Mouse (Mus musculus) central nervous system, embryonic 11.5 days (tissue): Measurements from ENCODE around the gene Myod1. TPM values are rescaled to one million over a fixed set of nuclear protein-coding genes. Genes with fewer than 3 reads are reported as not detected.

Source experiments
- polyA plus RNA-seq: library from polyadenylated mRNA; depleted of rRNA; stranded (reverse); fragments of >200 nt; gene quantifications from 2 replicates; pipeline ENCODE4 v1.2.3, GENCODE M21; 2012; rRNA removed

The Myod1 gene
- 0.17 and 23.0 TPM in 2 replicates for polyA plus RNA-seq

GRCm38 (mm10) chr7:46376172-46377007 lies at the start of gene Myod1:
TSS of gene Myod1 (plus strand) at chr7:46376474.

GRCm38 (mm10) chr7:46396231-46396927 lies 20.1 kb downstream of the Myod1 start, which contains the start of gene Kcnc1:
TSS of gene Kcnc1 (plus strand) at chr7:46396497.

Other genes with a start within 250 kb of the Myod1 start
- gene Abcc8, start 196.4 kb upstream of the Myod1 start, polyA plus RNA-seq = 1.7 and 2.1 TPM in 2 replicates
- gene Ush1c, start 138.0 kb upstream of the Myod1 start, polyA plus RNA-seq = 1.9 and 2.7 TPM in 2 replicates
- 0.08 and 0.36 TPM in 2 replicates for gene Otog, start 135.5 kb upstream of the Myod1 start, polyA plus RNA-seq
- 2.3 and 3.1 TPM in 2 replicates for gene Kcnc1, start 20.0 kb downstream of the Myod1 start, polyA plus RNA-seq